In the genomic region with DNA sequence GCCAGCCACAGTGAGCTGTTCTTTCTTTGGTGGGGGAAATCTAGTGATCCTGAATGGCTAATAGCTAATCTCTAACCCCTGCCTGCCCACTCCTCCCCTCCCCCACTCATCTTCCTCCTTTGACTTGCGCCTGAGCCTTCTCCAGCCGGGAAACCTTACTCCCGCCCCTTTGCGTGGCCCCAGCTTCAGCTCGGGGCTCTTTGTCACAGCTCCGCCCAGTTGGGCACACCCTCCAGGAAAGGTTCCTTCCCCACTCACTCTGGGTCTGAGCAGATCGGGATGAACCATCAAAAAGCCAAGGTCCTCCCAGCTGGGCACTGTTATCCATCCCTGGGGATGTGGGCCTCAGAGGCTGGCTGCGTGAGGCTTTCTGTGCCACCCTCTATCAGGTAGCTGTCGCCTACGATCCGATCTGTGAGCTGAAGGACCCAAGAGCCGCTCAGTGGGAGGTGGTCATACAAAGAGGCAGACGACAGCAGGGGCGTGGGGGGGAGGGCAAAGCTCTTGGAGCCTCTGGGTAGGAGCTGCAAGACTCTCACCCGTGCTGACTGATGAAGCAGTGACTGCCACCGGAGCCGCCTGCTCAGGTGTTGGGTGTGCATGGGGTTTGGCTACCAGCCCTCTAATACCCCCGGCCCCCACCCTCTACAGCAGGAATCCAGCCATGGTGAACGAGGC, we compare ENCODE assay signal across 8 mouse cellular contexts. TPM values are rescaled to one million over a fixed set of nuclear protein-coding genes. Genes with fewer than 3 reads are reported as not detected.
DNase-seq lines count a peak whose midpoint lies in the region; ATAC-seq lines count a peak whose summit lies in the region.

No protein-coding gene starts in this region.

- H3K9ac ChIP-seq in forebrain, embryonic 16.5 days (replicated peaks; ENCODE audit: low read depth, low read length): peak overlapping the region; percentile 50
- peak overlapping the region; percentile 73 for H3K9ac ChIP-seq in hindbrain, embryonic 11.5 days (ENCODE audit: low read depth, low read length)
- peak overlapping the region; percentile 72 for H3K9ac ChIP-seq in limb, embryonic 13.5 days
- peak overlapping the region; percentile 62 for H3K9ac ChIP-seq in midbrain, embryonic 14.5 days (replicated peaks; ENCODE audit: low read length)

- peak overlapping the region; percentile 41 for H3K4me3 ChIP-seq in forebrain, embryonic 16.5 days (replicated peaks; ENCODE audit: low read length)
- peak overlapping the region; percentile 47 for H3K4me3 ChIP-seq in hindbrain, embryonic 11.5 days (ENCODE audit: low read depth, low read length)
- H3K4me3 ChIP-seq in limb, embryonic 13.5 days: peak overlapping the region; percentile 81
- H3K4me3 ChIP-seq in midbrain, embryonic 14.5 days (replicated peaks; ENCODE audit: low read depth, low read length): peak overlapping the region; percentile 46

- no peak for ATAC-seq in forebrain, embryonic 16.5 days
- ATAC-seq in hindbrain, embryonic 11.5 days (ENCODE audit: low FRiP score): peak; percentile 60
- peak; percentile 57 for ATAC-seq in limb, embryonic 13.5 days (ENCODE audit: low FRiP score, low read depth)
- peak; percentile 17; the same call in 1 of the 2 replicates for ATAC-seq in midbrain, embryonic 14.5 days (ENCODE audit: low FRiP score, low TSS enrichment)

- no peaks in the 10 kb centered on the region for H3K9me3 ChIP-seq in forebrain, embryonic 16.5 days (ENCODE audit: control insufficient read depth, low read length)
- no peaks in the 10 kb centered on the region for H3K9me3 ChIP-seq in hindbrain, embryonic 11.5 days (ENCODE audit: control insufficient read depth, low read length)
- no peaks in the 10 kb centered on the region for H3K9me3 ChIP-seq in limb, embryonic 13.5 days
- H3K9me3 ChIP-seq in midbrain, embryonic 14.5 days (ENCODE audit: control insufficient read depth, low read length): no peaks in the 10 kb centered on the region

- peak; percentile 66 for DNase-seq in layer of hippocampus, adult 9-11 months
- DNase-seq in layer of hippocampus, postnatal 10 days (ENCODE audit: low spot score in 2 of 2): no peak
- DNase-seq in cerebellum, adult 18-20 months: peak; percentile 59 to 70
- peak; percentile 81 for DNase-seq in hindbrain, embryonic 11.5 days (ENCODE audit: low spot score)
- DNase-seq in midbrain, embryonic 14.5 days: peak; percentile 81
- DNase-seq in testis, postnatal 14 days (ENCODE audit: low spot score): peak; percentile 71

- peak overlapping the region; percentile 56 for H3K4me2 ChIP-seq in forebrain, embryonic 16.5 days (ENCODE audit: low read length)
- peak overlapping the region; percentile 78 for H3K4me2 ChIP-seq in hindbrain, embryonic 11.5 days (replicated peaks; ENCODE audit: low read depth, low read length)
- H3K4me2 ChIP-seq in limb, embryonic 13.5 days (replicated peaks): peak overlapping the region; percentile 94
- peak overlapping the region; percentile 94 for H3K4me2 ChIP-seq in midbrain, embryonic 14.5 days (ENCODE audit: low read length)

- peaks cover 39% of the 10 kb centered on the region for H3K4me1 ChIP-seq in forebrain, embryonic 16.5 days (replicated peaks; ENCODE audit: control insufficient read depth, insufficient read depth, low read length)
- peaks cover 19% of the 10 kb centered on the region for H3K4me1 ChIP-seq in hindbrain, embryonic 11.5 days (replicated peaks; ENCODE audit: control insufficient read depth, insufficient read depth, low read length)
- H3K4me1 ChIP-seq in limb, embryonic 13.5 days: peaks cover 44% of the 10 kb centered on the region
- H3K4me1 ChIP-seq in midbrain, embryonic 14.5 days (ENCODE audit: control insufficient read depth, insufficient read depth, low read length): peaks cover 51% of the 10 kb centered on the region

- WGBS in forebrain, embryonic 16.5 days: under 1% methylated on average over 19 of the region's 19 CpGs
- WGBS in hindbrain, embryonic 11.5 days: 1% methylated on average over 19 of the region's 19 CpGs
- WGBS in limb, embryonic 13.5 days: under 1% methylated on average over 19 of the region's 19 CpGs
- under 1% methylated on average over 19 of the region's 19 CpGs for WGBS in midbrain, embryonic 14.5 days

- no peaks in the 10 kb centered on the region for H3K27me3 ChIP-seq in forebrain, embryonic 16.5 days (replicated peaks; ENCODE audit: control insufficient read depth, insufficient read depth, low read length)
- H3K27me3 ChIP-seq in hindbrain, embryonic 11.5 days (ENCODE audit: control insufficient read depth, insufficient read depth, low read length): no peaks in the 10 kb centered on the region
- H3K27me3 ChIP-seq in limb, embryonic 13.5 days: no peaks in the 10 kb centered on the region
- H3K27me3 ChIP-seq in midbrain, embryonic 14.5 days (ENCODE audit: control insufficient read depth, insufficient read depth, low read length): no peaks in the 10 kb centered on the region

- H3K36me3 ChIP-seq in forebrain, embryonic 16.5 days (ENCODE audit: control insufficient read depth, insufficient read depth): no peaks in the 10 kb centered on the region; the same call in 1 of the 2 replicates
- H3K36me3 ChIP-seq in hindbrain, embryonic 11.5 days (ENCODE audit: control insufficient read depth, insufficient read depth, low read length): peaks cover 2% of the 10 kb centered on the region; the same call in 1 of the 2 replicates
- H3K36me3 ChIP-seq in limb, embryonic 13.5 days: peaks cover 35% of the 10 kb centered on the region
- H3K36me3 ChIP-seq in midbrain, embryonic 14.5 days (ENCODE audit: control insufficient read depth, insufficient read depth, low read length): peaks cover 31% of the 10 kb centered on the region

- 0 out of 2 replicates have a peak overlapping the region, but pooled peaks have one; percentile 21 for H3K27ac ChIP-seq in forebrain, embryonic 16.5 days (ENCODE audit: low read length)
- H3K27ac ChIP-seq in hindbrain, embryonic 11.5 days (ENCODE audit: low read depth, low read length): peak overlapping the region; percentile 85
- H3K27ac ChIP-seq in limb, embryonic 13.5 days: peak overlapping the region; percentile 85
- peak overlapping the region; percentile 91 for H3K27ac ChIP-seq in midbrain, embryonic 14.5 days (replicated peaks; ENCODE audit: low read depth, low read length)

RNA-seq across cellular contexts. Expression of gene Mthfr, which starts 2.2 kb away (rescaled TPM):
- 10 to 100 TPM; 23.3 to 24.9 TPM for total RNA-seq in layer of hippocampus, postnatal 10 days (2021)
- 17.3 and 22.0 TPM in 2 replicates for polyA plus RNA-seq in forebrain, embryonic 16.5 days (2015; fragmentation: Nextera tagmentation; extraction: Ambion mirVana)
- 18.0 and 19.6 TPM in 2 replicates for polyA plus RNA-seq in hindbrain, embryonic 11.5 days (2014; fragmentation: Nextera tagmentation; extraction: Ambion mirVana)
- 24.3 and 24.9 TPM in 2 replicates for polyA plus RNA-seq in limb, embryonic 13.5 days (2015; fragmentation: Nextera tagmentation; extraction: Ambion mirVana)
- 16.9 and 25.4 TPM in 2 replicates for polyA plus RNA-seq in midbrain, embryonic 14.5 days (2014; fragmentation: Nextera tagmentation; extraction: Ambion mirVana)

RNA-seq across cellular contexts. Expression of gene Clcn6, which starts 2.5 kb away (rescaled TPM):
- total RNA-seq in layer of hippocampus, postnatal 10 days (2021): 10 to 100 TPM; 67.8 to 70.3 TPM
- 34.3 and 40.6 TPM in 2 replicates for polyA plus RNA-seq in forebrain, embryonic 16.5 days (2015; fragmentation: Nextera tagmentation; extraction: Ambion mirVana)
- polyA plus RNA-seq in hindbrain, embryonic 11.5 days (2014; fragmentation: Nextera tagmentation; extraction: Ambion mirVana): 21.7 and 26.2 TPM in 2 replicates
- 7.5 and 8.2 TPM in 2 replicates for polyA plus RNA-seq in limb, embryonic 13.5 days (2015; fragmentation: Nextera tagmentation; extraction: Ambion mirVana)
- polyA plus RNA-seq in midbrain, embryonic 14.5 days (2014; fragmentation: Nextera tagmentation; extraction: Ambion mirVana): 26.4 and 26.9 TPM in 2 replicates

RNA-seq across cellular contexts. Expression of gene Nppa, which starts 40.5 kb away (rescaled TPM):
- under 1 TPM in 1 of 2 experiments, not detected in 1; 0.43 TPM for total RNA-seq in layer of hippocampus, postnatal 10 days (2021)
- polyA plus RNA-seq in forebrain, embryonic 16.5 days (2015; fragmentation: Nextera tagmentation; extraction: Ambion mirVana): 0.83 TPM in 1 of 2 replicates, not detected in the other
- polyA plus RNA-seq in hindbrain, embryonic 11.5 days (2014; fragmentation: Nextera tagmentation; extraction: Ambion mirVana): not detected in 2 replicates
- not detected in 2 replicates for polyA plus RNA-seq in limb, embryonic 13.5 days (2015; fragmentation: Nextera tagmentation; extraction: Ambion mirVana)
- polyA plus RNA-seq in midbrain, embryonic 14.5 days (2014; fragmentation: Nextera tagmentation; extraction: Ambion mirVana): 2.9 and 4.1 TPM in 2 replicates

RNA-seq across cellular contexts. Expression of gene Agtrap, which starts 46.8 kb away (rescaled TPM):
- 1 to 10 TPM; 5.5 to 7.3 TPM for total RNA-seq in layer of hippocampus, postnatal 10 days (2021)
- 4.7 and 5.5 TPM in 2 replicates for polyA plus RNA-seq in forebrain, embryonic 16.5 days (2015; fragmentation: Nextera tagmentation; extraction: Ambion mirVana)
- polyA plus RNA-seq in hindbrain, embryonic 11.5 days (2014; fragmentation: Nextera tagmentation; extraction: Ambion mirVana): 8.8 and 10.9 TPM in 2 replicates
- polyA plus RNA-seq in limb, embryonic 13.5 days (2015; fragmentation: Nextera tagmentation; extraction: Ambion mirVana): 13.2 and 14.1 TPM in 2 replicates
- polyA plus RNA-seq in midbrain, embryonic 14.5 days (2014; fragmentation: Nextera tagmentation; extraction: Ambion mirVana): 3.7 and 6.3 TPM in 2 replicates

RNA-seq across cellular contexts. Expression of gene Nppb, which starts 55.5 kb away (rescaled TPM):
- total RNA-seq in layer of hippocampus, postnatal 10 days (2021): not detected
- not detected in 2 replicates for polyA plus RNA-seq in forebrain, embryonic 16.5 days (2015; fragmentation: Nextera tagmentation; extraction: Ambion mirVana)
- 0.23 and 0.39 TPM in 2 replicates for polyA plus RNA-seq in hindbrain, embryonic 11.5 days (2014; fragmentation: Nextera tagmentation; extraction: Ambion mirVana)
- not detected in 2 replicates for polyA plus RNA-seq in limb, embryonic 13.5 days (2015; fragmentation: Nextera tagmentation; extraction: Ambion mirVana)
- not detected in 2 replicates for polyA plus RNA-seq in midbrain, embryonic 14.5 days (2014; fragmentation: Nextera tagmentation; extraction: Ambion mirVana)

Comparison
In these comparisons a context has a peak if more than half of its experiments do, and no peak if none do; other contexts are left out.
1. DNase-seq: peak in layer of hippocampus, adult 9-11 months (single experiment), cerebellum, adult 18-20 months (2 of 2), hindbrain, embryonic 11.5 days (single experiment), midbrain, embryonic 14.5 days (single experiment) and testis, postnatal 14 days (single experiment); none in layer of hippocampus, postnatal 10 days (0 of 2).
2. H3K27ac ChIP-seq: peak in every context shown above with its lines; median percentile 91 in midbrain, embryonic 14.5 days; 85 in hindbrain, embryonic 11.5 days; 85 in limb, embryonic 13.5 days; 21 in forebrain, embryonic 16.5 days.
3. Peak in every context shown above with its lines, with median percentiles within 50 percentile points of each other: H3K4me2 ChIP-seq, H3K4me3 ChIP-seq and H3K9ac ChIP-seq.